Mouse (Mus musculus): ENCODE measurements around the gene Elf2. TPM values are rescaled to one million over a fixed set of nuclear protein-coding genes. Genes with fewer than 3 reads are reported as not detected.

Elf2 gene
- polyA plus RNA-seq, 1 experiment = 54.0 TPM

- TF ChIP-seq CTCF (IDR thresholded peaks at IDR 0.05; ENCODE audit: low read depth, low read length) (no peak), POLR2A (IDR thresholded peaks at IDR 0.05; ENCODE audit: borderline replicate concordance, low read depth, low read length) (no peak)
- Histone ChIP-seq H3K4me3 (ENCODE audit: insufficient read depth, low read length) (peak overlapping the region; percentile 28), H3K27ac (ENCODE audit: insufficient read depth, low read depth, low read length) (peak overlapping the region; percentile 74)
These were observed 130.8 kb downstream of the Elf2 start for GRCm38 (mm10) chr3:51209503-51210314.

GRCm38 (mm10) chr3:51208633-51209032 lies 131.8 kb downstream of the Elf2 start:
- TF ChIP-seq POLR2A (IDR thresholded peaks at IDR 0.05; ENCODE audit: borderline replicate concordance, low read depth, low read length) (no peak), CTCF (IDR thresholded peaks at IDR 0.05; ENCODE audit: low read depth, low read length) (no peak)
- peaks cover 24% of the 10 kb centered on the region for H3K4me1 ChIP-seq (ENCODE audit: control insufficient read depth, insufficient read depth, low read length)
- H3K4me3 ChIP-seq (ENCODE audit: insufficient read depth, low read length) = no peak overlapping the region
- no peak overlapping the region for H3K27ac ChIP-seq (ENCODE audit: insufficient read depth, low read depth, low read length)

More at GRCm38 (mm10) chr3:51209503-51210314, 130.8 kb downstream of the Elf2 start:
- H3K4me1 ChIP-seq (ENCODE audit: control insufficient read depth, insufficient read depth, low read length) = peaks cover 24% of the 10 kb centered on the region

- no peak for TF ChIP-seq CTCF (IDR thresholded peaks at IDR 0.05; ENCODE audit: low read depth, low read length)
- no peak for TF ChIP-seq POLR2A (IDR thresholded peaks at IDR 0.05; ENCODE audit: borderline replicate concordance, low read depth, low read length)
- peaks cover 19% of the 10 kb centered on the region for H3K4me1 ChIP-seq (ENCODE audit: control insufficient read depth, insufficient read depth, low read length)
- no peak overlapping the region for H3K4me3 ChIP-seq (ENCODE audit: insufficient read depth, low read length)
- H3K27ac ChIP-seq (ENCODE audit: insufficient read depth, low read depth, low read length) = no peak overlapping the region
These were observed 133.9 kb downstream of the Elf2 start for GRCm38 (mm10) chr3:51206521-51206920.

GRCm38 (mm10) chr3:51204897-51205296 lies 135.6 kb downstream of the Elf2 start:
- Histone ChIP-seq H3K27ac (ENCODE audit: insufficient read depth, low read depth, low read length) (no peak overlapping the region), H3K4me1 (ENCODE audit: control insufficient read depth, insufficient read depth, low read length) (peaks cover 8% of the 10 kb centered on the region), H3K4me3 (ENCODE audit: insufficient read depth, low read length) (no peak overlapping the region)
- no peak for TF ChIP-seq POLR2A (IDR thresholded peaks at IDR 0.05; ENCODE audit: borderline replicate concordance, low read depth, low read length)
- no peak for TF ChIP-seq CTCF (IDR thresholded peaks at IDR 0.05; ENCODE audit: low read depth, low read length)

GRCm38 (mm10) chr3:51204441-51204840 lies 136.0 kb downstream of the Elf2 start:
- no peak overlapping the region for H3K27ac ChIP-seq (ENCODE audit: insufficient read depth, low read depth, low read length)
- H3K4me1 ChIP-seq (ENCODE audit: control insufficient read depth, insufficient read depth, low read length) = peaks cover 8% of the 10 kb centered on the region
- no peak overlapping the region for H3K4me3 ChIP-seq (ENCODE audit: insufficient read depth, low read length)
- TF ChIP-seq POLR2A (IDR thresholded peaks at IDR 0.05; ENCODE audit: borderline replicate concordance, low read depth, low read length) (no peak), CTCF (IDR thresholded peaks at IDR 0.05; ENCODE audit: low read depth, low read length) (peak; percentile 39; the same call in 1 of the 2 replicates)

GRCm38 (mm10) chr3:51203906-51204305 lies 136.6 kb downstream of the Elf2 start:
- no peak overlapping the region for H3K4me3 ChIP-seq (ENCODE audit: insufficient read depth, low read length)
- H3K27ac ChIP-seq (ENCODE audit: insufficient read depth, low read depth, low read length) = no peak overlapping the region
- H3K4me1 ChIP-seq (ENCODE audit: control insufficient read depth, insufficient read depth, low read length) = peaks cover 12% of the 10 kb centered on the region
- TF ChIP-seq POLR2A (IDR thresholded peaks at IDR 0.05; ENCODE audit: borderline replicate concordance, low read depth, low read length) = no peak
- TF ChIP-seq CTCF (IDR thresholded peaks at IDR 0.05; ENCODE audit: low read depth, low read length) = no peak

Other genes with a start within 250 kb of the Elf2 start
- 8.3 and 9.2 TPM in 2 replicates for gene Noct, start 116.2 kb downstream of the Elf2 start, polyA plus RNA-seq (2012; ENCODE audit: insufficient read depth, insufficient read length, missing spikeins)
- gene Mgarp, start 56.1 kb upstream of the Elf2 start, polyA plus RNA-seq (2012; ENCODE audit: insufficient read depth, insufficient read length, missing spikeins) = not detected in 2 replicates
- 133 and 140 TPM in 2 replicates for gene Ndufc1, start 68.3 kb upstream of the Elf2 start, polyA plus RNA-seq (2012; ENCODE audit: insufficient read depth, insufficient read length, missing spikeins)
- 48.1 and 56.7 TPM in 2 replicates for gene Naa15, start 74.5 kb upstream of the Elf2 start, polyA plus RNA-seq (2012; ENCODE audit: insufficient read depth, insufficient read length, missing spikeins)
- 15.6 and 16.6 TPM in 2 replicates for gene Rab33b, start 143.3 kb upstream of the Elf2 start, polyA plus RNA-seq (2012; ENCODE audit: insufficient read depth, insufficient read length, missing spikeins)
- 26.2 and 28.6 TPM in 2 replicates for gene Setd7, start 220.2 kb upstream of the Elf2 start, polyA plus RNA-seq (2012; ENCODE audit: insufficient read depth, insufficient read length, missing spikeins)

Data from bone marrow macrophage, adult 2 months (primary cell).